Mouse (Mus musculus) 3T3-L1 (cell line): ENCODE results near the gene Nphs2.

Source experiments
- DNase-seq: peaks from one replicate; pipeline ENCODE4 v3.0.0-alpha.2; 2015; ENCODE audit warnings: low read depth, low spot score

Nphs2 gene

GRCm38 (mm10) chr1:156352466-156352865 is 41.9 kb downstream of the Nphs2 start:
- no peak for DNase-seq

- no peak for DNase-seq
These were observed 55.2 kb downstream of the Nphs2 start, which contains the start of gene Gm2000 for GRCm38 (mm10) chr1:156365740-156366139. Gene Gm2000, plus strand, starts transcription at chr1:156366040.
